Mouse (Mus musculus) hindbrain, embryonic 16.5 days (tissue): ENCODE measurements around the gene Capns1. TPM values are rescaled to one million over a fixed set of nuclear protein-coding genes. Genes with fewer than 3 reads are reported as not detected.

Experiments used
- ATAC-seq: fragments of 200-750 bp; cut with Nextera tagmentation; 2 replicates; pipeline ENCODE4 v1.8.0; 2017; ENCODE audit warnings: moderate TSS enrichment, moderate library complexity
- H3K27ac ChIP-seq: fragments of 300-500 bp; sonication (generic); 2 replicates; pipeline ENCODE4 v1.5.1; 2014; ENCODE audit warnings: low read depth, mild to moderate bottlenecking, control low read depth, low read length, moderate library complexity
- H3K27me3 ChIP-seq: fragments of 300-500 bp; sonication (generic); replicated peaks from 2 replicates; pipeline ENCODE4 v1.6.1; 2014; ENCODE audit warnings: low read length; ENCODE audit not compliant: control insufficient read depth, insufficient read depth
- H3K36me3 ChIP-seq: fragments of 300-500 bp; sonication (generic); 2 replicates; pipeline ENCODE4 v1.6.1; 2014; ENCODE audit warnings: mild to moderate bottlenecking, low read length, moderate library complexity, mixed read lengths; ENCODE audit not compliant: control insufficient read depth, insufficient read depth
- H3K4me1 ChIP-seq: fragments of 300-500 bp; sonication (generic); 2 replicates; pipeline ENCODE4 v1.6.1; 2014; ENCODE audit warnings: low read depth, low read length; ENCODE audit not compliant: control insufficient read depth, insufficient read depth
- H3K4me2 ChIP-seq: fragments of 300-500 bp; sonication (generic); 2 replicates; pipeline ENCODE4 v1.6.1; 2014; ENCODE audit warnings: mild to moderate bottlenecking, low read length, control low read depth, moderate library complexity
- H3K4me3 ChIP-seq: fragments of 300-500 bp; sonication (generic); 2 replicates; pipeline ENCODE4 v1.5.1; 2014; ENCODE audit warnings: mild to moderate bottlenecking, low read length, control low read depth, moderate library complexity
- H3K9ac ChIP-seq: fragments of 300-500 bp; sonication (generic); 2 replicates; pipeline ENCODE4 v1.6.1; 2014; ENCODE audit warnings: low read depth, mild to moderate bottlenecking, control low read depth, low read length, moderate library complexity
- H3K9me3 ChIP-seq: fragments of 300-500 bp; sonication (generic); 2 replicates; pipeline ENCODE4 v1.6.1; 2014; ENCODE audit warnings: mild to moderate bottlenecking, low read length, moderate library complexity; ENCODE audit not compliant: control insufficient read depth
- WGBS: fragments of 180-500 bp; shearing (Covaris S2); extraction: QIAGEN DNeasy Blood & Tissue Kit; methylation state at CpG from one replicate; pipeline ENCODE4 v1.1.7; 2014; 5-methylcytosine and 5-hydroxymethylcytosine counted together
- polyA plus RNA-seq: library from polyadenylated mRNA; unstranded; fragments of >200 nt; fragmentation: Nextera tagmentation; extraction: Ambion mirVana; gene quantifications from 2 replicates; pipeline ENCODE4 v1.2.1, GENCODE M21; 2015

The Capns1 gene
- polyA plus RNA-seq, 1 experiment from 2014 or later: 94.7 TPM

DNA sequence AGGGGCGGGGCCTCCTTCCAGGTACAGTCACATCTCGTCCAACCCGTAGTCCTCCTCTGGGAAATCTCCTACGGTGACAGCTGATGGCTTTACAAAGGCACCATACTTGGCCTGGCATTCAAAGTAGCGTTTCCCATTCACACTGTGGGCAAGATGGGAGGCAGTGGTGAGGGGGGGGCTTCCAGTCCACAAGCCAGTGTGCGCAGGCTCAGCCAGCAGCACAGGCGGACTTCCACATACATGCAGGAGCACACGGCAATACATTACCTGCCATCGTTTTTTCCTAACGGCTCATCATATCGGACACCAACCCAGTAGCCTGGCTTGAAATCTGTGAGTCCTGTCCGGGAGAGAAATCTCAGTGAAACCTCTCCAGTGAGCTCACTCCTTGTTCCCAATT, 25.6 kb upstream of the Capns1 start:
- Histone ChIP-seq H3K4me2 (no peak overlapping the region), H3K4me3 (no peak overlapping the region), H3K27ac (no peak overlapping the region), H3K4me1 (peaks cover 8% of the 10 kb centered on the region), H3K9ac (no peak overlapping the region), H3K27me3 (no peaks in the 10 kb centered on the region), H3K36me3 (peaks cover 38% of the 10 kb centered on the region), H3K9me3 (no peaks in the 10 kb centered on the region)
- 90% methylated on average over 12 of the region's 12 CpGs for WGBS
- no peak for ATAC-seq

- WGBS: 91% methylated on average over 5 of the region's 5 CpGs
- no peaks in the 10 kb centered on the region for H3K27me3 ChIP-seq
- peaks cover 28% of the 10 kb centered on the region for H3K36me3 ChIP-seq
- no peak for ATAC-seq
- H3K9me3 ChIP-seq: no peaks in the 10 kb centered on the region
- peaks cover 11% of the 10 kb centered on the region for H3K4me1 ChIP-seq
- no peak overlapping the region for H3K4me2 ChIP-seq
- H3K27ac ChIP-seq: no peak overlapping the region
- H3K4me3 ChIP-seq: no peak overlapping the region
- no peak overlapping the region for H3K9ac ChIP-seq
Measured at GRCm38 (mm10) chr7:30222205-30222604, 23.6 kb upstream of the Capns1 start.

DNA sequence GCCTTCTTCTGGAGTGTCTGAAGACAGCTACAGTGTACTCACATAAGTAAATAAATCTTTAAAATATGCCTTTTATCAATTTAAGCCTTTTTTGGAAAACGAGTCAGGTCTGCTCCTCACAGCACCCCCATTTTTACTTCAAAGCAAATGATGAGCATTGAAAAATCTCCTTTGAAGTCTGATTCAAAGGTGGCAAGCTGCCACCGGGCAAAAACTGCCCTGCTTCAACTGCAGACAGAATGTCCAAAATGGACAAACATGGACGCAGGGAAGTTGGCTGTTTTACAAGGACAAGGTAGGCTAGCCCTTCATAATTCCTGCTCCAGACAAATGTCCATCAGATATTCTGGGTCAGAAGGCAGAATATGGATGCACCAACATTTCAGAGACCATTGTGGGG, 22.8 kb upstream of the Capns1 start:
- Histone ChIP-seq H3K27ac (no peak overlapping the region), H3K9ac (no peak overlapping the region), H3K4me1 (peaks cover 16% of the 10 kb centered on the region), H3K27me3 (no peaks in the 10 kb centered on the region), H3K4me2 (no peak overlapping the region), H3K36me3 (peaks cover 25% of the 10 kb centered on the region), H3K9me3 (no peaks in the 10 kb centered on the region), H3K4me3 (no peak overlapping the region)
- no peak for ATAC-seq
- 79% methylated on average over 3 of the region's 3 CpGs for WGBS

DNA sequence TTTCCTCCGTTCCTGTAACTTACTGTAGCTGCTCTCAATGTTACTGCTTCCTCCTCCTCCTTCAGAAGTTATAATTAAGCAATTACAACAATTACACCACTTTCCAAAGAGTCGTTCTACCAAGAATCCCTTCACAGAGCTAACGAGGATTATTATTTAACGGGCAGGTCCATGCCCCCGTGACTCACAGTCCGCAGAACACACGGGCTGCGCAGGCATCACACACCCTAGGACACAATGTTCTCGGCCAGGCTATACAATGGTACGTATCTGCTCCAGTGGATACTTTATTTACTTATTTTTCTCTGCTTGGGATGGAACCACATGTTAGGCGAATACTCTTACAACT, 21.4 kb upstream of the Capns1 start:
- peak overlapping the region; percentile 93 for H3K4me2 ChIP-seq
- H3K4me1 ChIP-seq: peaks cover 16% of the 10 kb centered on the region
- WGBS: 21% methylated on average over 11 of the region's 11 CpGs
- no peaks in the 10 kb centered on the region for H3K9me3 ChIP-seq
- H3K9ac ChIP-seq: peak overlapping the region; percentile 69
- H3K4me3 ChIP-seq: peak overlapping the region; percentile 45
- peaks cover 14% of the 10 kb centered on the region for H3K36me3 ChIP-seq
- no peak for ATAC-seq
- no peak overlapping the region for H3K27ac ChIP-seq
- no peaks in the 10 kb centered on the region for H3K27me3 ChIP-seq

- Histone ChIP-seq H3K4me1 (peaks cover 16% of the 10 kb centered on the region), H3K4me3 (peak overlapping the region; percentile 45), H3K4me2 (peak overlapping the region; percentile 93), H3K27me3 (no peaks in the 10 kb centered on the region), H3K27ac (peak overlapping the region; percentile 74), H3K9me3 (no peaks in the 10 kb centered on the region), H3K9ac (peak overlapping the region; percentile 69), H3K36me3 (peaks cover 12% of the 10 kb centered on the region)
- ATAC-seq: peak; percentile 63
- 6% methylated on average over 16 of the region's 16 CpGs for WGBS
Measured at GRCm38 (mm10) chr7:30219293-30220007, 20.8 kb upstream of the Capns1 start.

GRCm38 (mm10) chr7:30217277-30217676, 18.7 kb upstream of the Capns1 start:
- Histone ChIP-seq H3K9me3 (no peaks in the 10 kb centered on the region), H3K4me2 (no peak overlapping the region), H3K9ac (no peak overlapping the region), H3K36me3 (no peaks in the 10 kb centered on the region), H3K4me3 (no peak overlapping the region), H3K27ac (no peak overlapping the region), H3K4me1 (peaks cover 16% of the 10 kb centered on the region), H3K27me3 (no peaks in the 10 kb centered on the region)
- 84% methylated on average over 2 of the region's 2 CpGs for WGBS
- ATAC-seq: peak; percentile 28; the same call in 1 of the 2 replicates

DNA sequence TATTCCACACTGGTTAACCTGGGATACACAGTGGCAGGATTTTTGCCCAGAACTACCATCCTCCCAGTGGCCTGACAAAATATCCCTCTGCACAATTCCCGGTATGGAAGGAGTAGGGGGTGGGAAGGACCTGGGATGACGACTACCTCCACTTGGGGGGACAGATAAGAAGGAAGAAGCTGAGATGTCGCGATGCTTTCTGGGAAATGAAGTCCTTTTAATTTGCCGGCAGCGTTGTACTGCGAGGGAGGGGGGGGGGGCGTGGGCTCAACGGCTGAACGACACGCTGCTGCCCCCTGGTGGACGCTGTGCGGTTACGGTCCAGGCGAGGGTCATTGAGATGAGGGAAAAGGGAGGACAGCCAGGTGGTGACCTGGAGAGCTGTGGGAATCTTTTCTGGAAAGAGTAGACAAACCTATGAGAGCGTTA, 18.1 kb upstream of the Capns1 start:
- H3K4me1 ChIP-seq: peaks cover 16% of the 10 kb centered on the region
- H3K27me3 ChIP-seq: no peaks in the 10 kb centered on the region
- H3K4me3 ChIP-seq: peak overlapping the region; percentile 28
- peak; percentile 77 for ATAC-seq
- peak overlapping the region; percentile 57 for H3K27ac ChIP-seq
- H3K4me2 ChIP-seq: peak overlapping the region; percentile 61
- no peaks in the 10 kb centered on the region for H3K9me3 ChIP-seq
- H3K36me3 ChIP-seq: no peaks in the 10 kb centered on the region
- 2% methylated on average over 15 of the region's 16 CpGs for WGBS
- peak overlapping the region; percentile 60 for H3K9ac ChIP-seq

- H3K36me3 ChIP-seq: no peaks in the 10 kb centered on the region
- H3K9me3 ChIP-seq: no peaks in the 10 kb centered on the region
- 72% methylated on average over 3 of the region's 3 CpGs for WGBS
- ATAC-seq: no peak
- no peak overlapping the region; the same call in 1 of the 2 replicates for H3K27ac ChIP-seq
- no peaks in the 10 kb centered on the region for H3K27me3 ChIP-seq
- H3K9ac ChIP-seq: no peak overlapping the region
- no peak overlapping the region for H3K4me2 ChIP-seq
- no peak overlapping the region for H3K4me3 ChIP-seq
- H3K4me1 ChIP-seq: peaks cover 16% of the 10 kb centered on the region
Measured at GRCm38 (mm10) chr7:30215875-30216274, 17.3 kb upstream of the Capns1 start.

DNA sequence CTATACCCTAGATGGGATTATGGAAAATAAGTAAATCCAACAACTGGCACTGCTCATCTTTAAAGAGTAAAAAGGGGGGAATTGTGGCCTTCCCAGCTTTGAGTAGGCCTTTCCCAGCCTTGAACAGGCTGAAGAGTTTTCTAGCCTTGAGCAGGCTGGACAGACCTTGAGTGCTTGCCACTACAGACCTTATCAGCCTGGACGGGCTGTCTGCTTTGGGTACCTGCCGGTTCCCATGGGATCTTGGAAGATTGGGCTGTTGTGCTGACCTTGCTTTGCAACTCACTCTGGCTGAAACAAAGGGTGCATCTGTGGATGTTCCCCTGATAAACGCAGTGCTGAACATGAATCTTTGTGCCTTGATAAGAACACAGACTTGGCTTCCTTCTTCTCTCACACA, 15.3 kb upstream of the Capns1 start:
- 98% methylated on average over 3 of the region's 3 CpGs for WGBS
- Histone ChIP-seq H3K36me3 (no peaks in the 10 kb centered on the region), H3K4me2 (no peak overlapping the region), H3K9me3 (no peaks in the 10 kb centered on the region), H3K4me1 (peaks cover 5% of the 10 kb centered on the region; the same call in 1 of the 2 replicates), H3K27me3 (no peaks in the 10 kb centered on the region), H3K4me3 (no peak overlapping the region), H3K27ac (no peak overlapping the region), H3K9ac (no peak overlapping the region)
- ATAC-seq: no peak
